Mouse (Mus musculus) cerebellum, adult 2 months (tissue): ENCODE measurements at regions not wholly inside any gene's neighbourhood (a gene's known extent, or its start where the extent isn't known, plus 50 kb on each side); places are given as distances from the start of the nearest gene placed in this dataset.

ENCODE experiments used
- CTCF ChIP-seq: fragments of 200-500 bp; IDR thresholded peaks from 2 replicates; pipeline ENCODE4 v1.5.1; 2011; ENCODE audit warnings: low read depth, mild to moderate bottlenecking, control low read depth, low read length, moderate library complexity, borderline replicate concordance; ENCODE audit not compliant: insufficient read depth
- POLR2A ChIP-seq: fragments of 200-500 bp; IDR thresholded peaks from 2 replicates; pipeline ENCODE4 v1.6.1; 2011; ENCODE audit warnings: low read length, control low read depth, borderline replicate concordance; ENCODE audit not compliant: insufficient read depth

GRCm38 (mm10) chr14:114863585-114863984 lies 228.4 kb upstream of the Gpc5 start:
- TF ChIP-seq POLR2A (no peak), CTCF (no peak)
